Mouse (Mus musculus): ENCODE measurements at regions not wholly inside any gene's neighbourhood (a gene's known extent, or its start where the extent isn't known, plus 50 kb on each side); places are given as distances from the start of the nearest gene placed in this dataset.

GRCm38 (mm10) chr1:168737277-168737863 is 305.3 kb upstream of the Pbx1 start:
- H3K79me2 ChIP-seq (ENCODE audit: control insufficient read depth, insufficient read depth, low read length, poor library complexity) = no peaks in the 10 kb centered on the region
- DNase-seq (ENCODE audit: low read depth, low spot score) = no peak
- H3K36me3 ChIP-seq (ENCODE audit: control insufficient read depth in 1 of 2, insufficient read depth in 2 of 2, low read length in 2 of 2) = no peaks in the 10 kb centered on the region
- no peaks in the 10 kb centered on the region for H3K4me1 ChIP-seq (ENCODE audit: control insufficient read depth in 1 of 2, insufficient read depth in 2 of 2, low read length in 2 of 2)
- no peaks in the 10 kb centered on the region for H3K9me3 ChIP-seq (replicated peaks; ENCODE audit: insufficient read depth, low read length)
- H3K27ac ChIP-seq (ENCODE audit: control insufficient read depth, low read depth, low read length) = no peak overlapping the region
- TF ChIP-seq ZC3H11A (IDR thresholded peaks at IDR 0.05; ENCODE audit: low read depth, low read length) (no peak), RAD21 (IDR thresholded peaks at IDR 0.05; ENCODE audit: low read depth, low read length) (no peak), ZKSCAN1 (IDR thresholded peaks at IDR 0.05; ENCODE audit: low read depth, low read length) (no peak), POLR2AphosphoS5 (IDR thresholded peaks at IDR 0.05; ENCODE audit: borderline replicate concordance, low read depth, low read length) (no peak), NELFE (IDR thresholded peaks at IDR 0.05; ENCODE audit: low read depth, low read length) (no peak), USF1 (IDR thresholded peaks at IDR 0.05; ENCODE audit: low read depth, low read length) (no peak), NRF1 (IDR thresholded peaks at IDR 0.05; ENCODE audit: insufficient read depth, low read depth, low read length, poor library complexity, severe bottlenecking) (no peak), EP300 (IDR thresholded peaks at IDR 0.05; ENCODE audit: low read depth in 1 of 2, low read length in 2 of 2) (no peak)
- no peak overlapping the region for H3K4me3 ChIP-seq (ENCODE audit: control insufficient read depth in 1 of 2, insufficient read depth in 1 of 2, low read depth in 2 of 2, low read length in 2 of 2)
- H3K9ac ChIP-seq (ENCODE audit: control insufficient read depth, low read depth, low read length, poor library complexity, severe bottlenecking) = no peak overlapping the region
- H3K27me3 ChIP-seq (ENCODE audit: control insufficient read depth in 1 of 2, insufficient read depth in 2 of 2, low read length in 2 of 2) = no peaks in the 10 kb centered on the region

- H3K4me3 ChIP-seq (ENCODE audit: control insufficient read depth in 1 of 2, insufficient read depth in 1 of 2, low read depth in 2 of 2, low read length in 2 of 2) = no peak overlapping the region
- no peaks in the 10 kb centered on the region for H3K4me1 ChIP-seq (ENCODE audit: control insufficient read depth in 1 of 2, insufficient read depth in 2 of 2, low read length in 2 of 2)
- no peaks in the 10 kb centered on the region for H3K79me2 ChIP-seq (ENCODE audit: control insufficient read depth, insufficient read depth, low read length, poor library complexity)
- H3K27me3 ChIP-seq (ENCODE audit: control insufficient read depth in 1 of 2, insufficient read depth in 2 of 2, low read length in 2 of 2) = no peaks in the 10 kb centered on the region
- DNase-seq (ENCODE audit: low read depth, low spot score) = no peak
- TF ChIP-seq SMC3 (IDR thresholded peaks at IDR 0.05; ENCODE audit: low read depth, low read length) = no peak
- no peak for TF ChIP-seq POLR2AphosphoS5 (IDR thresholded peaks at IDR 0.05; ENCODE audit: borderline replicate concordance, low read depth, low read length)
- no peak for TF ChIP-seq HCFC1 (IDR thresholded peaks at IDR 0.05; ENCODE audit: low read depth, low read length)
- no peak for TF ChIP-seq RAD21 (IDR thresholded peaks at IDR 0.05; ENCODE audit: low read depth, low read length)
- no peak for TF ChIP-seq MEF2A (IDR thresholded peaks at IDR 0.05; ENCODE audit: extremely low read depth, insufficient replicate concordance, low read depth, low read length, poor library complexity, severe bottlenecking)
- no peak for TF ChIP-seq ZC3H11A (IDR thresholded peaks at IDR 0.05; ENCODE audit: low read depth, low read length)
- TF ChIP-seq BHLHE40 (IDR thresholded peaks at IDR 0.05; ENCODE audit: borderline replicate concordance, low read depth, low read length) = no peak
- TF ChIP-seq CTCF (IDR thresholded peaks at IDR 0.05 in 2 of 3, conservative IDR thresholded peaks at IDR 0.05 in 1 of 3; ENCODE audit: control insufficient read depth in 1 of 3, insufficient read depth in 1 of 3, low read depth in 2 of 3, low read length in 3 of 3, poor library complexity in 1 of 3, severe bottlenecking in 1 of 3) = no peak
- TF ChIP-seq ZNF384 (IDR thresholded peaks at IDR 0.05; ENCODE audit: low read depth, low read length) = no peak
- no peak for TF ChIP-seq ELF1 (IDR thresholded peaks at IDR 0.05; ENCODE audit: low read depth, low read length)
- no peak for TF ChIP-seq GABPA (IDR thresholded peaks at IDR 0.05; ENCODE audit: low read depth, low read length)
- TF ChIP-seq CHD2 (IDR thresholded peaks at IDR 0.05; ENCODE audit: low read length) = no peak
- TF ChIP-seq MXI1 (IDR thresholded peaks at IDR 0.05; ENCODE audit: low read depth, low read length) = no peak
- no peak for TF ChIP-seq USF1 (IDR thresholded peaks at IDR 0.05; ENCODE audit: low read depth, low read length)
- no peak for TF ChIP-seq KAT2A (conservative IDR thresholded peaks at IDR 0.05; ENCODE audit: low read depth, low read length)
- no peak for TF ChIP-seq EP300 (IDR thresholded peaks at IDR 0.05; ENCODE audit: low read depth in 1 of 2, low read length in 2 of 2)
- no peaks in the 10 kb centered on the region for H3K36me3 ChIP-seq (ENCODE audit: control insufficient read depth in 1 of 2, insufficient read depth in 2 of 2, low read length in 2 of 2)
- H3K27ac ChIP-seq (ENCODE audit: control insufficient read depth, low read depth, low read length) = no peak overlapping the region
- no peaks in the 10 kb centered on the region for H3K9me3 ChIP-seq (replicated peaks; ENCODE audit: insufficient read depth, low read length)
- H3K9ac ChIP-seq (ENCODE audit: control insufficient read depth, low read depth, low read length, poor library complexity, severe bottlenecking) = no peak overlapping the region
These were observed 301.0 kb upstream of the Pbx1 start for GRCm38 (mm10) chr1:168733066-168733465.

Data from MEL (cell line).